Mouse (Mus musculus) cerebellum, postnatal 4 days (tissue): ENCODE results near the gene Heatr3.

Experiments
- DNase-seq, 2 experiments: peaks; one replicate each; pipeline ENCODE4 v3.0.0; 2022; ENCODE audit warnings: low spot score in 2 of 2, mixed read lengths in 1 of 2

Heatr3 gene

DNA sequence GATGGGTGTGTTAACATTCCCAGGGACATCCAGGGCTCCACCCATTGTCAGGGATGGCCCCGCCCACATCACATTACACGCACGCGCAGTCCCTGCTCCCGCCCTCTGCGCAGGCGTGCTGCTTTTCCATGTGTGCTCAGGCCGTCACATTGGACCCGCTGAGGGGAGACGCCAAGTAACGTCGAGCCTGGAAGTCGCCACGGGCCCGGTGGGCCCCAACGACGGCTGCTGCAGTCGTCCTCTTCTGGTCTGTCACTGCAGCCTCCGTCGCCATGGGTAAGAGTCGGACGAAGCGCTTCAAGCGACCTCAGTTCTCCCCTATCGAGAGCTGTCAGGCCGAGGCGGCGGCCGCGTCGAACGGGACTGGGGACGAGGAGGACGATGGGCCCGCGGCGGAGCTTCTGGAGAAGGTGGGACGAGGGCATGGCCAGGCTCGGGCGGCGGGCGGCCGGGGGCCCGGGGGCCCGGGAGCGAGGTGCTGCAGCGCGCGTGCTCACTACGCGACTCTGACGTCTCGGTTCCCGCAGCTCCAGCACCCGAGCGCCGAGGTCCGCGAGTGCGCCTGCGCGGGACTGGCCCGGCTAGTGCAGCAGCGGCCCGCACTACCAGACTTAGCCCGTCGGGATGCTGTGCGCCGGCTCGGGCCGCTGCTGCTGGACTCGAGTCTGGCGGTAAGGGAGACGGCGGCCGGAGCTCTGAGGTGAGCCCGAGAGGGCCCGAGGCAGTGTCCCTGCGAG lies at the start of gene Heatr3:
TSS of gene Heatr3 (plus strand) at position 108 of the 737 bp plus-strand sequence.
- peak; percentile 87 to 93 for DNase-seq

DNA sequence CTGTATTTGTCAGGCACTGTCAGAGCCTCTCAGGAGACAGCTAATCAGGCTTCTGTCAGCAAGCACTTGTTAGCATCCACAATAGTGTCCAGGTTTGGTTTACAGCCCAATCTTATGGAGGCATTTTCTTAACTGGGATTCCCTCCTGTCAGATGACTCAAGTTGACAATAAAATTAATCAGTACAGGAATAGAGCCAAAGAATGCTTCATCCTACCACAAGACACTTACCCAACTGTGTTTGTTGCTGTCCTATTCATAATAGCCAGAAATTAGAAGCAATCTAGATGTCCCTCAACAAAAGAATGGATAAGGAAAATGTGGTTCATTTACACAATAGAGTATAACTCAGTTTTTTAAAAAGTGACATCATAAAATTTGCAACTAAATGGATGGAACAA lies 49.6 kb upstream of the Heatr3 start:
- DNase-seq, result no peak

DNA sequence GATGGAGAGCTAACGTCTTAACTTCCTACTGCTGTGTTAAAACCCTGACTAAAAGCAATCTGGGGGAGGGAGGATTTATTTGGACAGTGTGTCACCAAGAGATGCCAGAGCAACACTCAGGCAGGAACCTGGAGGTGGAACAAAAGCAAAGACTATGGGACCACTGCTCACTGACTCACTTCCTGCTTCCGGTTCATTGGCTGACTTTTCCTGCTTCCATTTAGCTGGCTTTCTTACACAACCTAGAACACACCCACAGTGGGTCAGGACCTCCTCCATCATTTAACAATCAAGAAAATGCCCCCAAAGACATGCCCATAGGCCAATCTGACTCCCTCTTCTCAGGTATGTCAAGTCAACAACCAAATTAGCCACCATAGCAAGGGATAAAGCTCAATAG lies 46.0 kb upstream of the Heatr3 start:
- no peak for DNase-seq

DNA sequence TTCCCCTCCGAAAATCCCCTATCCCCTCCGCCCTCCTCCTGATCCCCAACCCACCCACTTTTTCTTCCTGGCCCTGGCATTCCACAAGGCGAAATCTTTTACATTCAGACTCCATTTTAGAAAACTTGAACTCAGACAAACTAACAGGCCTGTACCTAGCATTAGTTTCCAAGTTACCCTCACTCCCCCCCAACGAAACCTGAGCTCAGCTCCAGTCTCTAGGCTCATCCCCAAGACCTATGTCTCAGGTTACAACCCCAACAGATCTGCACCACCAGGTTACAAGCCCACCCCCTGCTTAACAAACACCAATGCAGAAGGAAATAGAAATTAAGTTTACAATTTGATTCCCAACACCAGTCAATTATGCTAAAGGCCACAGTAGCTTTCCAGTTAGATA lies 44.3 kb upstream of the Heatr3 start:
- DNase-seq, result no peak

DNA sequence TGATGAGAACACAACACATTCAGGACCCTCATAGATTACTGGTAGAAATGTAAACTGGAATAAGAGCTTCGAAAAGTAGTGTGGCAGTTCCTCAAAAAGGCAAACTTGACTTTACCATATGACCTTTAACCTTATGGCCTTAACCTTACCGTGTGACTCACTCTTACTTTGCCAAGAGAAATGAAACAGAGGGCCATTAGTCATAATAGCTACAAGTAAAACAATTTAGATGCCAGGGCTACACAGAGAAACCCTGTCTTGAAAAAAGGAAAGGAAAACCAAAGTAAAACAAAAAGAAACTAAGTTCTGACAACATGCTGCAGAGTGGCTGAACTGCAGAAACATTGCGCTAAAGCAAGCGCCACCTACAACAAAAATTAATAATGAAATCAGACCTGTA lies 38.8 kb upstream of the Heatr3 start:
- DNase-seq, result no peak

DNA sequence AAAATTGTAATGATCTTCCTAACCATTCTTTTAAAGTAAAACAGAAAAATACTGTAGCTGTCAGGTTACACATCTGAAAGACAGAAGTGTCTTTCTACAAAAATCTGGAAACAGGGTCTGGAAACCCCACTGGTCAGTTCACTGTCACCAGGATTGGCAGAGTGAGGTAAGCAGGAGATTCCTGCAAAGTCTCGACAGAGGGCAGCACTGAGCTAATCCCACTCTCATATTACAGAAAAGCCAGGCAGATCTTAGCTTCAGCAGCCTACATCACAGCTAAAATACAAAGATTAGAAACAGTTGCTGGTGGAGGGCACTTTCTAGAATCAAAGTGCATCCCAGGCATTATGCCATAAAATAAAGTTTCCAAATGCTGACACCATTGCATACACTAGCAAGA lies 38.1 kb upstream of the Heatr3 start:
- peak; percentile 35 to 54 for DNase-seq

DNA sequence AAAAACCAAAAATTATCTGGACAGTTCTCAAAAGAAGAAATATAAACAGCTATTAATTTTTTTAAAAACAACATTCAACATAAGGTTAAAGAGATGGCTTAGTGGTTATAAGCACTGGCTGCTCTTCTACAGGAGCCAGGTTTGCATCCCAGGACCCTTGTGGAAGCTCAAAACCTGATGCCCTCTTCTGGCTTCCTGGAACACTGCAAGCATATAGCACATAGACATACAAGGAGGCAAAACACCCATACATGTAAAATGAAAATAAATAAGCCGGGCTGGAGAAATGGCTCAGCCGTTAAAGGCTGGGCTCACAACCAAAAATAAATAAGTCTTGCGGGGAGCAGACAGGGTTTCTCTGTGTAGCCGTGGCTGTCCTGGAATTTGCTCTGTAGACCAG lies 28.4 kb upstream of the Heatr3 start:
- no peak for DNase-seq

DNA sequence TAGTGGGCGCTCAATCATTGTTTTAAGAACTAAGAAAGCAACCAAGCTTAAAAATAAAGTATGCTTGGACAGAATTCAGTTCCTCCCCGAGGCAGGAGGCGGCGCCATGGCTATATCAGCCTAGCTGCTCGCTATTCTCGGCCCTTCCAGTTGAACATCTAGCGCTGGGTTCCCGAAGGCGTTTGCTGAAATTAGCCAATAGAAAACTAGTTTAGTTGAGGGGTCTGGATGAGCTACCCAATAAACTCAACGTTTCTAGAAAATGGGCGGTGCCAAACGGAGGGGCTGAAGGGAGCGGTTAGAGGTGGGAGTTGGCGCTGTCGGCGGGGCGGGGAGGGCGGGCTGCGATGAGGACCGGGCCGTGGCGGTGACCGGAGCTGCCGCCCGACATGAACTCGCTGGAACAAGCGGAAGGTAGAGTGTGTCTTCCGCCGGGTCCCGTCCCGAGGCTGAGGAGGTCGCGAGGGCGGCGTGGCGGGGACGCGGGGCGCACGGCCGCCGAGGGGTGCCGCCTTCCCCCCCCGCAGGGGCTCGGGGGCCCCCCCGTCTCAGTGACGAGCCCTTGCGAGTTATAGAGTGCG lies 19.1 kb upstream of the Heatr3 start, which contains the start of gene Cnep1r1:
TSS of gene Cnep1r1 (plus strand) at position 314 of the 581 bp plus-strand sequence.
- peak; percentile 71 to 95 for DNase-seq

DNA sequence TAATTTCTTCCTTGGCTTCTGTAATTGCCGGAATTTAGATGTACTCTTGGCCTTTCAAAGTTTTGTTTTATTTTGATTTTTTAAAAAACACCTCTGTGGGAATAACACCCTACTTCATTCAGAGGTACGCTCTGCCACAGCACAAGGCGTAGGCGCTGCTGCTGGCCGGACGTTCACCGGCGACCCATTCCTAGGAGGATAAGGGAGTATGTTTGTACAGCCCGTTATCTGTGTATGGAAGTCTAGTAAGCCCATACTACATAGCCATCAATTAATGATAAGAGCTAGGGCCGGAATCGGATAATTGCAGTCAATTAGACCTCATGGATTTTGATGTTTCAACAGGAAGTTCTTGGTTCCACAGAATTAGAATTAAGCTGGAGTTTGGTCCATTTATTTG lies 18.6 kb upstream of the Heatr3 start:
- DNase-seq, result peak in 1 of 2 experiments; percentile 6

DNA sequence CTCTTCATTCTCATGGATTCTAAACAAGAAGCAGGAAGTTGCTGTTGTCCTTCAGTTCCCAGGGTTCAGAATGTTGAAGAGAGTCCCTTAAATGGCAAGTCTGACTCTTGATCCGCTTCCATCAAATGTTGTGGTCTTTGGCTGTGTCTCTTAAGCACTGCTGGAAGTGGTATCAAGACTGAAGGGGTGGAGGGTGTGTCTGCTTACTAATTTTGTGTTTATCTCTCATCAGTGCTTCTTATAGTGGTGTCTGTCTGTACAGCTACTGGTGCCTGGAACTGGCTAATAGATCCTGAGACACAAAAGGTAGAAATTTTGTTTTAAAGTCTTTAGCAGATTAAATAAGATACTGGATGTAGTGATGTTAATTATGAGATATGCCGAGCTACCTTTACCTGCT lies 12.8 kb upstream of the Heatr3 start:
- DNase-seq, result no peak

DNA sequence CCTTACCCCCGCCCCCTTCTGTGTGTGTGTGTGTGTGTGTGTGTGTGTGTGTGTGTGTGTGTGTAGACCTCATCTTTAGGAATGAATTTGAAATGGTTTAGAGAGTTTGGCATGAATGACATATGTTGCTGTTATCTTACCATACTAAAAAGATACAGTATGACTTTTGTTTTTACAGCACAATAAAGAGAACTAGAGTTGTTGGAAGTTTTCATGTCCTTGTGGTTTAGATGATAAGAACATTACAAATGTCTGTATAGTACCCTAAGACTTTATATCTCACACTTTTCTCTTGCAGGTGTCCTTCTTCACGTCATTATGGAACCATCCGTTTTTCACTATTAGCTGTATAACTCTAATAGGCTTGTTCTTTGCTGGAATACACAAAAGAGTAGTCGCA lies 8.3 kb upstream of the Heatr3 start:
- no peak for DNase-seq

DNA sequence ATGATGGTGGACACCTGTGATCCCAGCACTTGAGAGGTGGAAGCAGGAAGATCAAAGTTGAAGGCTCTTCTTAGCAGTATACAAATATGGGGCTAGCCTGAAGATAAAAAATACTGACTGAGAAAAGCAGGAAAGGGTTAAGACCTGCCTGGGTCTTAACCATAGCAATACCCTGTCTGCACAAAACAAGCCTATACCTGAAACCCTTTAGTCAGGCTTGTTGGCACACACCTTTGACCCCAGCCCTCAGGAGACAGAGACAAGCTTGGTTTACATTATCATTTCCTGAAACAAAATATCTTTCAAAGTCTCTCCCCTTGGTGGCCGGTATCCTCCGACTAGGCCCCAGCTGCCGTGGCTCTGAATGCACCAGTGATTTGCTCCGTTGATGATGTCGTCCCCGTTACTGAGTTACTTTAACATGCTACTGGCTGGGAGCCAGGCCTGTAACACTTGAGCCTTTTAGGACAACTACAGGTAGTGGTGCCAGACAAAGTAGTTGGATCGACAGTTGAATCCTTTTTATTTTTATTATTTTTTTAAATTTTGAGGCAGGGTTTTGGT lies 6.8 kb upstream of the Heatr3 start:
- DNase-seq, result no peak

DNA sequence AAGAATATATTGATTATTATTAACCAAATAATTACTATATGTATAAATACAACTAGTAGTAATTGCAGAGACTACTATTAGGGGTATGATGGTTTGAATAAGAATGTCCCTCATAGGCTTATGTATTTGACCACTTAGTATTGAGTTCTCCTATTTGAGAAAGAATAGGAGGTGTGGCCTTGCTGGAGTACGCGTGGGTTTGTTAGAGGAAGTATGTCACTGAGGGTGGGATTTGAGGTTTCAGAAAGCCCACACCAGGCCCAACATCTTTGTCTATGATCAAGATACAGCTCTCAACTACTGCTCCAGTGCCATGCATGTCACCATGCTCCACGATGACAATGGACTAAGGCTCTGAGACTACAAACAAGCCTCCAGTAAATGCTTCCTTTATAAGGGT lies 1.6 kb downstream of the Heatr3 start:
- no peak for DNase-seq

DNA sequence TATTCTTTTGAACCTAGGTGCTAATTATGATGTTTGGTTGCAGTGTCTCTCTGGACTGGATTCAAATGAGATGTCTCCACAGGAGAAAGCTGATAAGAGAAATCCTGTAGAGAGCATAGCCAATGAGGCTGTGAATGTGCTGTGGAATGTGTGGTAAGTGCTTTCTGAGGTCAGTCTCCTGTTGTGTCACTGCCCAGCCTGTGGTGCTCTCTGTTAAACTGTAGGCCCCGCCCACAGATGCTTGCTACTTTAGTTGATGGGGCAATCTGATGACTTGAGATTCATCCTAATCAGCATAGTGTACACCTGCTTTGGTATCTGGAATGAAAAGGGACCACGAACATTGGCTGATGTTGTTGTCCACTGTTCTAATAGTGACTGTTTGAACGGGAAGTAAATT lies 4.0 kb downstream of the Heatr3 start:
- DNase-seq, result no peak

DNA sequence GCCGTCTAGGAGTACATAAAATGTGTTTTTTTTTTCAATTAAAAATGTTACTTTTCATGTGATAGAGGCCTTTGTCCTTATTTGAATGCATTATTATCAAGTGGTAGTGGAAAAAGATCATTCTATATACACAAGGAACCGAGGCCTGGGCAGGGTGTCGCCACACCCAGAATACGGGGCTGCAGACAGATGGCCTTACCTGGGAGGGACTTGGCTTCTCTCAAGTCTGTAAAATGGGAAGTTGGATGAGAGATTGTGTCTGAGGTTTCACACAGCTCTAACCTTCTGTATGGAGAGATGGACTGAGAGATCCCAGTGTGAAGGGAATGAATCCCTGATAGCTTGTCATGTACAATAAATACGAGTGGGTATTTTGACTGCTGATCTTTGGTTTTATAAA lies 6.4 kb downstream of the Heatr3 start:
- no peak for DNase-seq

DNA sequence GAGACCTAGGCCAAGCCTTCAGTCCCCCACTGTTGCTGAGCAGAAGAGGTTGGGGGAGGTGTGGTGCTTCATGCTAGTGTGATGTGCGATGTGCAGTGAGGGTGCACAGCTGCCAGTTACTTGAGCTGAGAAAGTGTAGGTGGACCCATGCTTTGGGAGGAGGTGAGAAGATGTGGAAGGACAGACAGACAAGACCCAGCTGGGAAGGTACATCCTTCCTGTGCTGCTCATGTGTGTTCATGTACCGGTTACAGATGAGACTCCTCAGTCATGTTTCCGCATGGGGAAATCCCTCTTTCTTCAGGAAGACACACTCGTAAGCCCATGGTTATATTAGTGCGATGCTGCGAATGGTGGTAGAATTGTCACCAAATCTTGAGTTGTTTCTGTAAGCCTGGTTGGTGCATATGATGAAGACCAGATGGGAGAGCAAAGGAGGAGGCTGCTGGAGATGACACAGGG lies 13.3 kb downstream of the Heatr3 start:
- no peak for DNase-seq

DNA sequence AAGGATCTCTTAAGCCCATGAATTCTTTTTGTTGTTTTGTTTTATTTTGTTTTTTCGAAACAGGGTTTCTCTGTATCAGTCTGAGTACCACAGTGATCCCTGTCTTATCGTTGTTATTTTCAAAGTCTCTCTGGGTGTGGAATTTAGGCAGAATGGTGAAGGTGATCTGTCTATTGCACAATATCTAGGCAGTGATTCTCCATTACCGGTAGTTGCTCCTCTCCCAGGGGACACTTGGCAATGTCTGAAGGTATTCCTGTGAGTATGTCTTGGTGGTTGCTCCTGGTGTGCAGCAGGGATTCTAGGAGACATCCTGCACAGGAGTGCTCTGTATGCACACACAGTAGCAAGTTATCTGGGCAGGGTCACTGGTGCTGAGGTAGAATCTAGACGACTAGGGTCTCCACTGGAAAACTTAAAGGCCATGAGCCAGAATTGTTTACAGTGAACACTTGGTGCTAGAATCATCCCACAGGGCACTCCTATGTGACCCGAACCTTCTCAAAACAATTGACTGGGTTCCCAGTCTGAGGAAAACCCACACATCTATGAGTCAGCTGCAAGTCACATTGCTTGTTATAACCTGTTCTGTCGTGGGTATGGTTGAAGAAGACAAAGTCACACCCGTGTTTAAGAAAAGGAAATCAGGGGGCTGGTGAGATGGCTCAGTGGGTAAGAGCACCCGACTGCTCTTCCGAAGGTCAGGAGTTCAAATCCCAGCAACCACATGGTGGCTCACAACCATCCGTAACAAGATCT lies 22.8 kb downstream of the Heatr3 start:
- DNase-seq, result no peak

DNA sequence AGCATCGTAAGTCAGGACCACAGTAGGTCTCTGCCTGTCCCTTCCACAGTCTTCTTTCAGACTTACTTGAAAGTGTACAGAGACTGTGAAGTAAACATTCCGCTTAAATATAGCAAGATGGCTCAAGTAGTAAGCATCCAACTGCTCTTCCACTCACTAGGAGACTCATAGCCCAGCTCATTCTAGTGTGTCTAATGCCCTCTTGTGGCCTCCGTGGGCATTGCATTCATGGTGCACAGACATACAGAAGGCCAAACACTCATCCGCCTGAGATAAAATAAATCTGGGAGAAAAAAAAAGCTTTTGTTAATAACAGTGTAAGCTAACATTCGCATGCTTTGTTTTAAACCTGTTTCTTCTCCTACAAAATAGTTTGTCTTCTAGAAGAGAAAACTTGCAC lies 23.8 kb downstream of the Heatr3 start:
- peak; percentile 50 to 67 for DNase-seq

DNA sequence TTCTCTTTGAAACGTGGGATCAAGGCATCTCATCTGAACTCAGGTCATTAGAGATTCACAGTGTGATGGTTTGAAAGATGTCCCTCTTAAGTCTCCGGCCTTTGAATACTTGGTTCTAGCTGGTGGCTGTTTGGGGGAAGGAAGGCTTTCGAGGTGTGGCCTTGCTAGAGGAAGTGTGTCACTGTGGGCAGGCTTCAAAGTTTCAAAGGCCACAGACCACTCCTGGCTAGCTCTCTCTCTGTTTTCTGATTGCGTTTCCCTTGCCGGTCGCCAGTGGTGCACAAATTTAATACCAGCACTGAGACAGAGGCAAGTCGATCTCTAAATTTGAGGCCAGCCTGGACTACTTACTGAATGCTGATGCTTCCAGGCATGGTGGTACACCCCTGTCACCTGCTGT lies 37.6 kb downstream of the Heatr3 start:
- DNase-seq, result no peak

DNA sequence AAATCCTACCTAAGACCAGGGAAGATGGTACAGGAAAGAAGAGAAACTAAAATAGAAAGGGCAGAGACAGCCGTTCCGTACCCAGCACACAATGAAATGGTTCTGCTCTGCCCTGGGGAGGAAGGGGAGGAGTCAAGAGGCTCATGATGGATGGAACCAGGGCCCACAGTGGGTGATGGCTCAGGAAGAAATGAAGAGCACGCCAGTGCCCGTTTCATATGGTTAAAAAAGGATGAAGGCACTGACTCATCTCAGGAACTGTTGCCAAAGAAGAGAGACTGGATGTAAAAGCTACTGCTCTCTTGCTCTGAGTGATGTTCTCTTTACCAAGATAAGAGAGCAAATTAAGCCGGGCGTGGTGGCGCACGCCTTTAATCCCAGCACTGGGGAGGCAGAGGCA lies 39.6 kb downstream of the Heatr3 start:
- DNase-seq, result no peak

DNA sequence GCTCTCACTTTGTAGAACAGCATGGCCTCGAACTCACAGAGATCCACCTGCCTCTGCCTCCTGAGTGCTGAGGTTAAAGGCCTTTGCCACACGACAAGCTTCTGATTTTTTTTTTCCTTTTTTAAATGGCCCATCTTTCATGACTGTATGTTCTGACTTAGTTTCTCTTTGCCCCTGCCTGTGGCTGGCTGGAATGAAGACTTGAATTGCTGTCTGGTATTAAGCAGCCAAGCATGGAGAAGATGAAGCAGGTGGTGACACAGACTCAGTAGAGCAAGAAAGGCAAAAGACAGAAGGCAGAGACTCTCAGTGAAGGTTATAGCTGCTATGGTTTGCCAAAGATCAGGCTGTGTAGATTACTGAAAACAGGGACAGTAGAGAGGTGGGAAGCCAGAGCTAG lies 45.5 kb downstream of the Heatr3 start:
- no peak for DNase-seq

DNA sequence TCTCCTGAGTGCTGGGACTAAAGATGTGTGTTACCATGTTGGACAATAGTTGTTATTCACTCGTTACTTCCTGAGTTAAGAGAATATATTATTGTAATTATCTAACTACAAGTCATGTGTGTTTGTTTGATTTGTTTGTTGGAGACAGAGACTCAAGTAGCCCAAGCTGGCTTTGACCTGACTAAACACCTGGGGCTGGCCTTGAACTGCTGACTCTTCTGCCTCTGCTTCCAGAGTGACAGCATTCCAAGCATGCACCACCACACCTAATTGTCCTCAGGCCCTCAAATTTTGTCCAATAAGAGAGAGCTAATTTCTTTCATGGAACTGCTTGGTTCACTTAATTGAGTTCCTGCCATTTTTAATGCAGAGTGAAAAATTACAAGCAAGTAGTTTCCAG lies 47.3 kb downstream of the Heatr3 start:
- DNase-seq, result no peak

DNA sequence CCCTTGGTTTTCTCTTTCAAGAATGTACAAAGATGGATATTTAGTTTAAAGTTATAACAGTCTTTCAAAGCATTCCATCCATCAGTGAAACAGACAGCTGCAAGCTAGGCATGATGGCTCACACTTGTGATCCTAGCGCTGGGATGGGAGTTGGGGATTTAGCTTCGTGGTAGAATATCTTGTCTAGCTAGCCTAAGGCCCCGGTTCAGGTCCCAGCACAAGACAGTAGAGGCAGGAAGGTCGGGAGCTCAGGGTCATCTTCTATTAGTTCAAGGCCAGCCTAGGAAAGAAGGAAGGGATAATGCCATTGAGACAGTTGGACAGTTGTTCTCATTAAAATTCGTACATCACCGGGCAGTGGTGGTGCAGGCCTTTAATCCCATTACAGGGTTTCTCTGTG lies 48.1 kb downstream of the Heatr3 start:
- no peak for DNase-seq
